Mouse (Mus musculus): ENCODE data around the gene Cflar. TPM values are rescaled to one million over a fixed set of nuclear protein-coding genes. Genes with fewer than 3 reads are reported as not detected.
"Not testable (repeated sequence)": the region's sequence is repeated elsewhere in the genome, so short reads cannot be mapped to it uniquely, and the experiment has no call there.

The Cflar gene
- polyA plus RNA-seq, 1 experiment from 2014 or later, result 28.9 TPM

GRCm38 (mm10) chr1:58693696-58694095, 17.6 kb upstream of the Cflar start:
- H3K4me3 ChIP-seq (ENCODE audit: low read depth, low read length), result no peak overlapping the region
- no peak overlapping the region for H3K27ac ChIP-seq (ENCODE audit: low read depth, low read length)
- ATAC-seq, result no peak
- no peak overlapping the region for H3K4me2 ChIP-seq (replicated peaks; ENCODE audit: low read depth)
- H3K36me3 ChIP-seq (ENCODE audit: control insufficient read depth, insufficient read depth), result no peaks in the 10 kb centered on the region
- H3K4me1 ChIP-seq (replicated peaks; ENCODE audit: control insufficient read depth, insufficient read depth, low read length), result no peaks in the 10 kb centered on the region; the same call in 1 of the 2 replicates
- no peaks in the 10 kb centered on the region for H3K9me3 ChIP-seq (ENCODE audit: control insufficient read depth)
- no peak overlapping the region for H3K9ac ChIP-seq (ENCODE audit: low read depth, low read length)
- WGBS, result 84% methylated on average over 1 of the region's 1 CpGs
- TF ChIP-seq CTCF (IDR thresholded peaks at IDR 0.05; ENCODE audit: low read depth), result no peak
- no peaks in the 10 kb centered on the region for H3K27me3 ChIP-seq (replicated peaks; ENCODE audit: control insufficient read depth, insufficient read depth, low read length)

- H3K36me3 ChIP-seq (ENCODE audit: control insufficient read depth, insufficient read depth); H3K9me3 ChIP-seq (ENCODE audit: control insufficient read depth); H3K27ac ChIP-seq (ENCODE audit: low read depth, low read length); H3K4me1 ChIP-seq (replicated peaks; ENCODE audit: control insufficient read depth, insufficient read depth, low read length); H3K9ac ChIP-seq (ENCODE audit: low read depth, low read length); ATAC-seq; H3K4me2 ChIP-seq (replicated peaks; ENCODE audit: low read depth); H3K4me3 ChIP-seq (ENCODE audit: low read depth, low read length); H3K27me3 ChIP-seq (replicated peaks; ENCODE audit: control insufficient read depth, insufficient read depth, low read length): not testable (repeated sequence)
- WGBS, result 85% methylated on average over 4 of the region's 4 CpGs
Observed at GRCm38 (mm10) chr1:58695810-58696209, 15.5 kb upstream of the Cflar start, which contains the start of gene Als2cr12. TSS of gene Als2cr12 (minus strand) at chr1:58695989.

- not testable (repeated sequence) for H3K4me3 ChIP-seq (ENCODE audit: low read depth, low read length); H3K27ac ChIP-seq (ENCODE audit: low read depth, low read length); H3K9me3 ChIP-seq (ENCODE audit: control insufficient read depth); H3K9ac ChIP-seq (ENCODE audit: low read depth, low read length); H3K4me1 ChIP-seq (replicated peaks; ENCODE audit: control insufficient read depth, insufficient read depth, low read length); H3K4me2 ChIP-seq (replicated peaks; ENCODE audit: low read depth); H3K36me3 ChIP-seq (ENCODE audit: control insufficient read depth, insufficient read depth); H3K27me3 ChIP-seq (replicated peaks; ENCODE audit: control insufficient read depth, insufficient read depth, low read length)
- peak; percentile 68 for TF ChIP-seq CTCF (IDR thresholded peaks at IDR 0.05; ENCODE audit: low read depth)
- WGBS, result 62% methylated on average over 1 of the region's 1 CpGs
- peak; percentile 56; the same call in 1 of the 2 replicates for ATAC-seq
Observed at GRCm38 (mm10) chr1:58697607-58698006, 13.7 kb upstream of the Cflar start.

- Histone ChIP-seq H3K4me2 (replicated peaks; ENCODE audit: low read depth) (no peak overlapping the region), H3K27ac (ENCODE audit: low read depth, low read length) (no peak overlapping the region), H3K36me3 (ENCODE audit: control insufficient read depth, insufficient read depth) (no peaks in the 10 kb centered on the region), H3K9ac (ENCODE audit: low read depth, low read length) (no peak overlapping the region), H3K4me1 (replicated peaks; ENCODE audit: control insufficient read depth, insufficient read depth, low read length) (no peaks in the 10 kb centered on the region), H3K27me3 (replicated peaks; ENCODE audit: control insufficient read depth, insufficient read depth, low read length) (no peaks in the 10 kb centered on the region), H3K4me3 (ENCODE audit: low read depth, low read length) (no peak overlapping the region), H3K9me3 (ENCODE audit: control insufficient read depth) (no peaks in the 10 kb centered on the region)
- TF ChIP-seq CTCF (IDR thresholded peaks at IDR 0.05; ENCODE audit: low read depth), result no peak
- WGBS, result 89% methylated on average over 4 of the region's 4 CpGs
- ATAC-seq, result no peak
Observed at GRCm38 (mm10) chr1:58698781-58699180, 12.5 kb upstream of the Cflar start.

GRCm38 (mm10) chr1:58699988-58700387, 11.3 kb upstream of the Cflar start:
- no peak overlapping the region; the same call in 1 of the 2 replicates for H3K27ac ChIP-seq (ENCODE audit: low read depth, low read length)
- no peaks in the 10 kb centered on the region for H3K36me3 ChIP-seq (ENCODE audit: control insufficient read depth, insufficient read depth)
- H3K27me3 ChIP-seq (replicated peaks; ENCODE audit: control insufficient read depth, insufficient read depth, low read length), result no peaks in the 10 kb centered on the region
- no peak for ATAC-seq
- no peak overlapping the region for H3K9ac ChIP-seq (ENCODE audit: low read depth, low read length)
- no peak for TF ChIP-seq CTCF (IDR thresholded peaks at IDR 0.05; ENCODE audit: low read depth)
- H3K4me2 ChIP-seq (replicated peaks; ENCODE audit: low read depth), result no peak overlapping the region
- 46% methylated on average over 3 of the region's 3 CpGs for WGBS
- H3K9me3 ChIP-seq (ENCODE audit: control insufficient read depth), result no peaks in the 10 kb centered on the region
- H3K4me3 ChIP-seq (ENCODE audit: low read depth, low read length), result no peak overlapping the region
- no peaks in the 10 kb centered on the region for H3K4me1 ChIP-seq (replicated peaks; ENCODE audit: control insufficient read depth, insufficient read depth, low read length)

GRCm38 (mm10) chr1:58700580-58701162, 10.6 kb upstream of the Cflar start:
- 46% methylated on average over 4 of the region's 5 CpGs for WGBS
- not testable (repeated sequence) for H3K4me2 ChIP-seq (replicated peaks; ENCODE audit: low read depth); H3K9ac ChIP-seq (ENCODE audit: low read depth, low read length); H3K4me1 ChIP-seq (replicated peaks; ENCODE audit: control insufficient read depth, insufficient read depth, low read length); H3K4me3 ChIP-seq (ENCODE audit: low read depth, low read length); H3K36me3 ChIP-seq (ENCODE audit: control insufficient read depth, insufficient read depth); H3K27me3 ChIP-seq (replicated peaks; ENCODE audit: control insufficient read depth, insufficient read depth, low read length); H3K9me3 ChIP-seq (ENCODE audit: control insufficient read depth); H3K27ac ChIP-seq (ENCODE audit: low read depth, low read length)
- ATAC-seq, result peak; percentile 70

GRCm38 (mm10) chr1:58710043-58710442, 1.3 kb upstream of the Cflar start:
- not testable (repeated sequence) for H3K4me1 ChIP-seq (replicated peaks; ENCODE audit: control insufficient read depth, insufficient read depth, low read length); H3K27me3 ChIP-seq (replicated peaks; ENCODE audit: control insufficient read depth, insufficient read depth, low read length); H3K36me3 ChIP-seq (ENCODE audit: control insufficient read depth, insufficient read depth); H3K4me3 ChIP-seq (ENCODE audit: low read depth, low read length); H3K9me3 ChIP-seq (ENCODE audit: control insufficient read depth); H3K4me2 ChIP-seq (replicated peaks; ENCODE audit: low read depth); H3K9ac ChIP-seq (ENCODE audit: low read depth, low read length); H3K27ac ChIP-seq (ENCODE audit: low read depth, low read length); ATAC-seq
- 0 out of 2 replicates have a peak, but pooled peaks have one; percentile 20 for TF ChIP-seq CTCF (IDR thresholded peaks at IDR 0.05; ENCODE audit: low read depth)
- 88% methylated on average over 1 of the region's 1 CpGs for WGBS

Data from intestine, postnatal 0 days (tissue).